Mouse (Mus musculus) stomach, embryonic 15.5 days (tissue): ENCODE results near the gene Sqor. TPM values are rescaled to one million over a fixed set of nuclear protein-coding genes. Genes with fewer than 3 reads are reported as not detected.

Source experiments
- ATAC-seq: fragments of 200-750 bp; cut with Nextera tagmentation; 2 replicates; pipeline ENCODE4 v1.8.0; 2017; ENCODE audit warnings: low read depth, moderate number of reproducible peaks, moderate TSS enrichment; ENCODE audit not compliant: insufficient read depth, low FRiP score
- H3K27ac ChIP-seq: fragments of 300-500 bp; sonication (generic); 2 replicates; pipeline ENCODE4 v1.5.1; 2015; ENCODE audit warnings: mild to moderate bottlenecking, inconsistent platforms
- H3K27me3 ChIP-seq: fragments of 300-500 bp; sonication (generic); replicated peaks from 2 replicates; pipeline ENCODE4 v1.6.1; 2015; ENCODE audit warnings: inconsistent platforms
- H3K36me3 ChIP-seq: fragments of 300-500 bp; sonication (generic); 2 replicates; pipeline ENCODE4 v1.6.1; 2015; ENCODE audit warnings: inconsistent platforms
- H3K4me1 ChIP-seq: fragments of 300-500 bp; sonication (generic); 2 replicates; pipeline ENCODE4 v1.6.1; 2015; ENCODE audit warnings: inconsistent platforms
- H3K4me2 ChIP-seq: fragments of 300-500 bp; sonication (generic); 2 replicates; pipeline ENCODE4 v1.6.1; 2015; ENCODE audit warnings: mild to moderate bottlenecking, inconsistent platforms
- H3K4me3 ChIP-seq: fragments of 300-500 bp; sonication (generic); replicated peaks from 2 replicates; pipeline ENCODE4 v1.5.1; 2015; ENCODE audit warnings: inconsistent platforms
- H3K9ac ChIP-seq: fragments of 300-500 bp; sonication (generic); 2 replicates; pipeline ENCODE4 v1.6.1; 2015; ENCODE audit warnings: inconsistent platforms
- H3K9me3 ChIP-seq: fragments of 300-500 bp; sonication (generic); 2 replicates; pipeline ENCODE4 v1.6.1; 2016; ENCODE audit warnings: inconsistent platforms
- WGBS: fragments of 180-500 bp; shearing (Covaris S2); methylation state at CpG from one replicate; pipeline ENCODE4 v1.1.7; 2015; 5-methylcytosine and 5-hydroxymethylcytosine counted together
- polyA plus RNA-seq: library from polyadenylated mRNA; unstranded; fragments of >200 nt; fragmentation: Nextera tagmentation; extraction: Ambion mirVana; gene quantifications from 2 replicates; pipeline ENCODE4 v1.2.1, GENCODE M21; 2015

Gene Sqor
- polyA plus RNA-seq, 1 experiment from 2014 or later = 30.0 TPM

DNA sequence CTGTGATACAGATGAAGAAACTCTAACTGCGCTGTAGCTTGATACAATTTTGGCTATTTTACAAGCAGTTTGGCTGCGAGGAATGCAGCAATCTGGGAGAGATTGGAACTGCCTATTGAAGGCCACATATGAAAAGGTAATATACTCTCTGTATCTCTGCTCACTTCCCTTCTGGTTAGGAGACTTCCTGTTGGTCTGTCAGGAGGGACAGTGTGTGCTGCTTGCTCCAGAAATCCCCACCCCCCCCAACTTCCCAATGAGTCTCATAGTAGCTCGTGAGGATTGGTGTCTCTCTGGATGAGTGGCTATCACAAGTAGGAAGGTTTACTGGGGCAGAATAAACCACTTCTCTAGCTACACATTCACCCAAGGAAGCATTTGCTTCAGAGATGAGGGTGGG lies 2.0 kb upstream of the Sqor start:
- Histone ChIP-seq H3K36me3 (no peaks in the 10 kb centered on the region), H3K27ac (no peak overlapping the region), H3K9me3 (no peaks in the 10 kb centered on the region), H3K27me3 (no peaks in the 10 kb centered on the region), H3K4me1 (no peaks in the 10 kb centered on the region), H3K4me3 (no peak overlapping the region), H3K4me2 (no peak overlapping the region), H3K9ac (no peak overlapping the region)
- ATAC-seq = no peak
- 57% methylated on average over 3 of the region's 3 CpGs for WGBS

DNA sequence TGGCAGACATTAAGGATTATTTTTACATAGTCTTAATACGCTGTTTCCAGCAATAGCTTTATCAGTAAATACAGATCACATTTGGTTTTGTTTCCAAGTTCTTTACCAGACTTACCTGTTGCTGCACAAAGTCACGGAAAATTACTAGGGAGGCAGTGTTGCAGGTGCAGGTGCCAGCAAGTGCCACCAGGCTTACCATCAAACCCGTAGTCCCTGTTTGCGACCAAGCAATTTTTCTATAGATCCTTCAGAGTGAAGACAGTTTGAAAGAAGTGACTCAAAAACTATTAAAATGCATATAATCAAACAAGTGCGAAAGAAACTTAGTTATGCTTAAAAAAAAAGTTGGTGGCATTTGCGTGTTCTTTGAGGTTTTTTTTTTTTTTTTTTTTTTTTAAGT lies 511 bp upstream of the Sqor start:
- Histone ChIP-seq H3K4me1 (no peaks in the 10 kb centered on the region), H3K9ac (no peak overlapping the region), H3K36me3 (no peaks in the 10 kb centered on the region), H3K27me3 (no peaks in the 10 kb centered on the region), H3K9me3 (no peaks in the 10 kb centered on the region), H3K4me3 (no peak overlapping the region; the same call in 1 of the 2 replicates), H3K4me2 (peak overlapping the region; percentile 94; the same call in 1 of the 2 replicates), H3K27ac (no peak overlapping the region)
- no peak for ATAC-seq
- WGBS = 48% methylated on average over 6 of the region's 6 CpGs

- Histone ChIP-seq H3K36me3 (no peaks in the 10 kb centered on the region), H3K27ac (peak overlapping the region; percentile 71; the same call in 1 of the 2 replicates), H3K27me3 (no peaks in the 10 kb centered on the region), H3K9me3 (no peaks in the 10 kb centered on the region), H3K9ac (peak overlapping the region; percentile 31; the same call in 1 of the 2 replicates), H3K4me1 (no peaks in the 10 kb centered on the region), H3K4me3 (peak overlapping the region; percentile 50), H3K4me2 (peak overlapping the region; percentile 94)
- peak; percentile 37; the same call in 1 of the 2 replicates for ATAC-seq
- 37% methylated on average over 3 of the region's 3 CpGs for WGBS
These were observed 733 bp downstream of the Sqor start for GRCm38 (mm10) chr2:122765794-122766145.

- H3K9ac ChIP-seq = no peak overlapping the region
- no peak for ATAC-seq
- no peaks in the 10 kb centered on the region for H3K9me3 ChIP-seq
- H3K4me3 ChIP-seq = no peak overlapping the region
- 78% methylated on average over 2 of the region's 2 CpGs for WGBS
- no peaks in the 10 kb centered on the region for H3K36me3 ChIP-seq
- H3K4me2 ChIP-seq = no peak overlapping the region
- H3K4me1 ChIP-seq = no peaks in the 10 kb centered on the region
- H3K27ac ChIP-seq = no peak overlapping the region
- no peaks in the 10 kb centered on the region for H3K27me3 ChIP-seq
These were observed 6.0 kb downstream of the Sqor start for GRCm38 (mm10) chr2:122771002-122771401.

DNA sequence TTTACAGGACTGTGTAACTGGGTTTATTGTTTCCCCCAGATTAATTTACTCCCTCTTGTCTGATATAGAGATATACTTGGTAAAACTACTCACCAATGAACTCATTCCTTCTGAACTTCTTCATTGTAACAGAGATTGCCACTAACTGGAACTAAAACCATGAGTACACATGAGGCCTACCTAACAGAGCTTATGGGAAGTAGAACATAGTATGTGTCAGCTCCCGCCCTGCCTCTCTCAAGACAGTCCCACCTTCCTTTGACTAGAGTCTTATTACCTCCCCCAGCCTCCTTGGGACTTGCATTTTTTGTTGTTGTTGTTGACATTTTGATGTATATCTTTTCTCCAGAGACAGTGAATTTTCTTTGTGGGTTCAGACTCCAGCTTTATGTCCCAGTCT lies 7.9 kb downstream of the Sqor start:
- WGBS = 82% methylated on average over 1 of the region's 1 CpGs
- Histone ChIP-seq H3K4me1 (no peaks in the 10 kb centered on the region), H3K27ac (no peak overlapping the region), H3K9ac (no peak overlapping the region), H3K36me3 (no peaks in the 10 kb centered on the region), H3K4me2 (no peak overlapping the region), H3K4me3 (no peak overlapping the region), H3K27me3 (no peaks in the 10 kb centered on the region), H3K9me3 (no peaks in the 10 kb centered on the region)
- ATAC-seq = no peak; the same call in 1 of the 2 replicates

DNA sequence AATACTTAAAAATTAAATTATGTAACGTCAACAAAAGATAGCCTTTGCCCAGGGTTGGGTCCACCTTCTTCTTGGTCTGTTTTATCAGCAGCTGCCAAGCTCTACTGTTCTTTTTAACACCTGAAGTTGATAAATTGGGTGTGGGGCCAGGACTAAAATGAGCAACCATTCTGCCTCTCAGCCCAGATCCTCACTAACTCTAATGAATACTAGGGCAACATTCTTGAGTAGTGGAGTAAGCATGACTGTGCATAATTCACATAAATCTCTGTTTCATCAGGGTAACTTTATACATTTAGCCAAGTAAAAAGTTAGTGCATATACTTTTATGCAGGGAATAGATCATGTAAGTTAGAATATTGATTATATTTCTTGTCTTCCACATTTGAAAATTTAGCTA lies 10.5 kb downstream of the Sqor start:
- no peak overlapping the region for H3K9ac ChIP-seq
- no peaks in the 10 kb centered on the region for H3K9me3 ChIP-seq
- H3K4me3 ChIP-seq = no peak overlapping the region
- WGBS = 56% methylated on average over 1 of the region's 1 CpGs
- ATAC-seq = no peak
- no peaks in the 10 kb centered on the region for H3K27me3 ChIP-seq
- H3K36me3 ChIP-seq = no peaks in the 10 kb centered on the region
- no peak overlapping the region for H3K4me2 ChIP-seq
- no peak overlapping the region for H3K27ac ChIP-seq
- no peaks in the 10 kb centered on the region for H3K4me1 ChIP-seq

DNA sequence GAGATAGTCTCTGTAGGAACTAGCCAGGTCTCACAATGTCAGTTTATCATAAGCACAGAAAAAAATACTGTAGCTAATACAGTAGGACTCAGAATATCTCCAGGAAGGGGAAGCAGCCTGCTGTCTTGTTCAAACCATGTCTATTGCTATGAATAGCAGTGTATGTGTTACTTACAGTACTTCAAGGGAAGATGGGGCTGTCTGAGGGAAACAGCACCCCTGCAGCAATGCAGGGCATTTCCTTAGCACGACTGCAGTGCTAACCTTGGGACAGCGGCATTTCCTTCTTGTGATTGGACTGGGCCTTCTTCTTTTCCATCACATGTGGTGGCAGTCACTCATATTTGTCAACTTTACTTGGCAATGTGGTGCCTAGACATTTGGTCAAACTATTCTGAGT lies 11.8 kb downstream of the Sqor start:
- Histone ChIP-seq H3K27ac (no peak overlapping the region), H3K4me3 (no peak overlapping the region), H3K9me3 (no peaks in the 10 kb centered on the region), H3K4me1 (no peaks in the 10 kb centered on the region), H3K9ac (no peak overlapping the region), H3K4me2 (no peak overlapping the region), H3K36me3 (no peaks in the 10 kb centered on the region), H3K27me3 (no peaks in the 10 kb centered on the region)
- WGBS = 65% methylated on average over 2 of the region's 2 CpGs
- no peak for ATAC-seq

GRCm38 (mm10) chr2:122779967-122780366 lies 14.9 kb downstream of the Sqor start:
- 39% methylated on average over 5 of the region's 5 CpGs for WGBS
- Histone ChIP-seq H3K36me3 (no peaks in the 10 kb centered on the region), H3K4me2 (no peak overlapping the region), H3K9me3 (no peaks in the 10 kb centered on the region), H3K4me3 (no peak overlapping the region), H3K27ac (no peak overlapping the region), H3K9ac (no peak overlapping the region), H3K27me3 (no peaks in the 10 kb centered on the region), H3K4me1 (no peaks in the 10 kb centered on the region)
- no peak for ATAC-seq

- no peak for ATAC-seq
- no peak overlapping the region for H3K4me2 ChIP-seq
- no peaks in the 10 kb centered on the region for H3K27me3 ChIP-seq
- no peak overlapping the region for H3K27ac ChIP-seq
- no peaks in the 10 kb centered on the region for H3K9me3 ChIP-seq
- H3K4me3 ChIP-seq = no peak overlapping the region
- WGBS = 42% methylated on average over 3 of the region's 3 CpGs
- H3K9ac ChIP-seq = no peak overlapping the region
- no peaks in the 10 kb centered on the region for H3K4me1 ChIP-seq
- no peaks in the 10 kb centered on the region for H3K36me3 ChIP-seq
These were observed 15.4 kb downstream of the Sqor start for GRCm38 (mm10) chr2:122780447-122780846.

DNA sequence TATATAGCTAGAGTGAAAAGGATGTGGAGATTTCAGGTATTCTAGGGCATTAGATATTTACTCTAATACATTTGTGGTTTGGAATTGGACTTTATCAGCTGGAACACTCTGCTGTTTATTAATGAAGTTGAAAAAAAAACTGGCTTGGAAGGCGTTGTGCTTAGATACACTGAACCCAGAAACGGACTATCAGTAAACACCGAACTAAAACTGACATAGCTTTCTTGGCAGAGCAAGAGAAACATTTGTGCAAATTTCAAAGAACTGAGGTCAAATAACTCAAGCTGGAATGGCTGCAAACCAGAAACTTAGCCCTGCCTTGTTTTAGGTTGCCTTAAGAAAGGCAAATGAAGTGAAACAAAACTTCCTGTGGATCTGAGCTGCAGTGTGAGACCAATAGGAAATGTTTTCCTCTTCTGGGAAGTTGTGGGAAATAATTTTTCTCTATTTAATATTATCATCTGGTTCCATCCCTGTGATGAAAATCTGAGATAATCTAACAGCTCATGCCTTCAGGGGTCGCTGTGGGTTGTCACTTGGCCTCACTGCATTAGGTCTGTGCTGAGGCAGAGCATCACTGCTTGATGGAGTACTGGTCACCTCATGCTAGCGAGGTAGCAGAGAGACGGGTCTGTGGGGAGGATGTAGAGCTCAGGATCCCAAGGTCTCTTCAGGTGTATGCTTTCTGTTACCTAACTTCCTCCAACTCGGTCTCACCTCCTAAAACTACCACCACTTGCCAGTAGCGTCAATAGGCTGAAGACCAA lies 16.7 kb downstream of the Sqor start:
- WGBS = 57% methylated on average over 8 of the region's 8 CpGs
- no peaks in the 10 kb centered on the region for H3K4me1 ChIP-seq
- no peaks in the 10 kb centered on the region for H3K27me3 ChIP-seq
- no peak overlapping the region for H3K9ac ChIP-seq
- H3K9me3 ChIP-seq = no peaks in the 10 kb centered on the region
- H3K27ac ChIP-seq = no peak overlapping the region
- H3K36me3 ChIP-seq = no peaks in the 10 kb centered on the region
- no peak overlapping the region for H3K4me2 ChIP-seq
- ATAC-seq = no peak
- H3K4me3 ChIP-seq = no peak overlapping the region

- WGBS = 78% methylated on average over 2 of the region's 2 CpGs
- Histone ChIP-seq H3K9ac (no peak overlapping the region), H3K36me3 (no peaks in the 10 kb centered on the region), H3K9me3 (no peaks in the 10 kb centered on the region), H3K4me1 (no peaks in the 10 kb centered on the region), H3K27me3 (no peaks in the 10 kb centered on the region), H3K4me3 (no peak overlapping the region), H3K27ac (no peak overlapping the region), H3K4me2 (no peak overlapping the region)
- ATAC-seq = no peak
These were observed 18.7 kb downstream of the Sqor start for GRCm38 (mm10) chr2:122783730-122784129.

DNA sequence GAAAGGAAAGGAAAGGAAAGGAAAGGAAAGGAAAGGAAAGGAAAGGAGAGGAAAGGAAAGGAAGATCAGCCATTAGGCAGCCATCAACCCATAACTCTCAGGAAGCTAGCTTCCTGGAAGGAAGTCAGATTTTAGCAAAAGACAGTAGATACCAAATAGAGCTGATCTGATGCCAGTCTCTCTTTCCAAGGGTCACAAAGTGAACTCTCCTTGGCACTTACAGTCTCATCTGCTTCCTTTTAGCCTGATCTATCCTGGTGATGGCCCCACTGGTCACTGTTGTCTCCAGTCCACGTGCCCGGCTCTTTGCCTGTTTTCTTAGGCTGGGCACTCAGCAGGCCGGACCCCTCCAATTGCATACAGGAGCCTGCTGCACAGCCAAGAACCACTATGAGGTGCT lies 19.7 kb downstream of the Sqor start:
- H3K4me1 ChIP-seq = no peaks in the 10 kb centered on the region
- no peak for ATAC-seq

DNA sequence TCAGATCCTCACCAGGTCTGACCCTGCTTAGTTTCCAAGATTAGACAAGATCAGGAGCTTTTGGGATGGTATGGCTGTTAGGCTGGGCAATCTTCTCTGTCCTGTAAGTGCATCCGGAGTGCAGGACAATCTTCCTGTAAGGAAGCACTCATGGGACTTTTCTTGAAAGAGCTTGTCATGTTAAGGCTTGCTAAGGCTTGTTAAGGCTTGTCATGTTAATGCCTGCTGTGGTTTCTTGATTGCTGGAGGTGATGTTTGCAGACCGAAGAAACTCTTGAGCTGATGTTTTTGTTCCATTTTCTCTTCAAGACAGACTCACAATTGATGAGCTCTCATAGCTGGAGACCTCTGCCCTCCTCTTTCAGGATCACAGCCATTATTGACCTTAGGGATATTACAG lies 21.1 kb downstream of the Sqor start:
- Histone ChIP-seq H3K36me3 (no peaks in the 10 kb centered on the region), H3K4me3 (no peak overlapping the region), H3K27ac (no peak overlapping the region), H3K9me3 (no peaks in the 10 kb centered on the region), H3K4me2 (no peak overlapping the region), H3K9ac (no peak overlapping the region), H3K4me1 (no peaks in the 10 kb centered on the region), H3K27me3 (no peaks in the 10 kb centered on the region)
- WGBS = 72% methylated on average over 2 of the region's 2 CpGs
- ATAC-seq = no peak

More for the DNA sequence above, 19.7 kb downstream of the Sqor start:
- Histone ChIP-seq H3K27me3 (no peaks in the 10 kb centered on the region), H3K4me3 (no peak overlapping the region), H3K9ac (no peak overlapping the region), H3K27ac (no peak overlapping the region), H3K4me2 (no peak overlapping the region), H3K9me3 (no peaks in the 10 kb centered on the region), H3K36me3 (no peaks in the 10 kb centered on the region)
- 94% methylated on average over 3 of the region's 3 CpGs for WGBS
